Mouse (Mus musculus) gastrocnemius, adult 18-20 months (tissue): ENCODE results near the gene Tep1. TPM values are rescaled to one million over a fixed set of nuclear protein-coding genes. Genes with fewer than 3 reads are reported as not detected.
A peak's percentile ranks its signal among the peaks of the same experiment; 100 is the strongest.
"Not testable (repeated sequence)": the region's sequence is repeated elsewhere in the genome, so short reads cannot be mapped to it uniquely, and the experiment has no call there.

Source experiments
- DNase-seq: peaks from one replicate; pipeline ENCODE4 v3.0.0; 2021; ENCODE audit warnings: low spot score
- total RNA-seq, 2 experiments: library from RNA; stranded (reverse); gene quantifications; 2 replicates each; pipeline ENCODE4 v1.2.3; 2021

The Tep1 gene
- total RNA-seq, 2 experiments from 2014 or later = 6.5 to 9.0 TPM

- DNase-seq = no peak
These were observed 1.7 kb downstream of the Tep1 start for GRCm38 (mm10) chr14:50868656-50869055.

GRCm38 (mm10) chr14:50868211-50868610 lies 2.1 kb downstream of the Tep1 start:
- no peak for DNase-seq

- DNase-seq = no peak
These were observed 3.4 kb downstream of the Tep1 start for GRCm38 (mm10) chr14:50866966-50867365.

- not testable (repeated sequence) for DNase-seq
These were observed 5.4 kb downstream of the Tep1 start for GRCm38 (mm10) chr14:50865005-50865404.

GRCm38 (mm10) chr14:50862641-50863040 lies 7.7 kb downstream of the Tep1 start:
- DNase-seq = no peak

GRCm38 (mm10) chr14:50855788-50856187 lies 14.6 kb downstream of the Tep1 start:
- no peak for DNase-seq

- no peak for DNase-seq
These were observed 33.1 kb downstream of the Tep1 start for GRCm38 (mm10) chr14:50837236-50837635.

- DNase-seq = no peak
These were observed 35.9 kb downstream of the Tep1 start for GRCm38 (mm10) chr14:50834435-50834834.

GRCm38 (mm10) chr14:50833964-50834363 lies 36.4 kb downstream of the Tep1 start:
- DNase-seq = no peak

GRCm38 (mm10) chr14:50829878-50830277 lies 40.5 kb downstream of the Tep1 start:
- no peak for DNase-seq

- DNase-seq = no peak
These were observed 43.8 kb downstream of the Tep1 start for GRCm38 (mm10) chr14:50826579-50826978.

- no peak for DNase-seq
These were observed 46.1 kb downstream of the Tep1 start for GRCm38 (mm10) chr14:50824219-50824618.

- DNase-seq = no peak
These were observed 47.1 kb downstream of the Tep1 start for GRCm38 (mm10) chr14:50823240-50823639.

- DNase-seq = no peak
These were observed 57.3 kb downstream of the Tep1 start for GRCm38 (mm10) chr14:50813060-50813459.

GRCm38 (mm10) chr14:50807487-50808072 lies 62.8 kb downstream of the Tep1 start, which contains the start of the genes Ccnb1ip1 and Parp2:
TSS of gene Ccnb1ip1 (minus strand) at chr14:50807732.
TSS of gene Parp2 (plus strand) at chr14:50807841.
- peak; percentile 98 for DNase-seq

- DNase-seq = not testable (repeated sequence)
These were observed 63.9 kb downstream of the Tep1 start for GRCm38 (mm10) chr14:50806469-50806868.

- no peak for DNase-seq
These were observed 65.7 kb downstream of the Tep1 start for GRCm38 (mm10) chr14:50804683-50805082.

- DNase-seq = no peak
These were observed 67.4 kb downstream of the Tep1 start for GRCm38 (mm10) chr14:50802843-50803562.

GRCm38 (mm10) chr14:50802441-50802840 lies 67.9 kb downstream of the Tep1 start:
- DNase-seq = no peak

- DNase-seq = peak; percentile 44
These were observed 70.7 kb downstream of the Tep1 start for GRCm38 (mm10) chr14:50799502-50800259.

GRCm38 (mm10) chr14:50798512-50798911 lies 71.8 kb downstream of the Tep1 start:
- DNase-seq = no peak

- DNase-seq = no peak
These were observed 73.9 kb downstream of the Tep1 start for GRCm38 (mm10) chr14:50796464-50796863.
